Mouse (Mus musculus) CD4-positive helper T cell, adult 2 months (primary cell): ENCODE data around the gene Zbtb8os.

Experiments used
- DNase-seq: peaks from one replicate; pipeline ENCODE4 v3.0.0-alpha.2; 2012; ENCODE audit warnings: low read depth, missing footprints, low spot score

The Zbtb8os gene

GRCm38 (mm10) chr4:129335216-129336074, at the start of gene Zbtb8os, which contains the start of gene Rbbp4:
Gene Zbtb8os (plus strand): TSS chr4:129335695.
Gene Rbbp4 (minus strand): TSS chr4:129335370.
- peak; percentile 100 for DNase-seq

DNA sequence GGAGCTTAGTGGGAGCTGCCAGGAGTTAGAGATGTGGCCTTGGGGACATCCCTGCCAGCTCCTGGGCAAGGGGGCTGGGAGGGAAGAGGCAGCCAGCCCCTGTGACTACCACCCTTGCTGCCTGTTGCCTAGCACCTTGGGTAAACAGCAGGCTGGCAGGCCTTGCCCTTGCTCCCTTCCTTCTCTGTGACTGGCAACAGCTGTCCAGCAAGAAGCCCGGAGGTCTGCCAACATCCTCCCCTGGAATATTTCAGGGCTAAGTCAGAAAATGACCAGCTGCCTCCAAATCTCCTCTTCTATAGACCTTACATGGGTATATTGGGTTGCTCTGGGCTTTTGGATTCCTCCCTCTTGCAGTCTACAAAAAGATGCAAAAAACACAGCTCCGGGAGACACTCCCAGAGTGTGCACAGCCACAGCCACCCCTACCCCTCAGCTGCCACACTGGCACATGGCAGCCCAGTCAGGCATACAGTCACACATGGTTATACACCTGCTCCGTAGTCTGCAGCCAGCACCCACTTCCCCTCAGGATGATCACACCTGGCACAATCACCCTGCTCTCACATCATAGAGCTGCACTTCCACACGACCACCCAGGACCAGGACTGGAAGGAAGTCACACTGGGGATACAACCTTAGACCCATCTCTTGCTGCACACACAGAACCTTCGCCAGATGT, 49.4 kb upstream of the Zbtb8os start:
- DNase-seq: no peak

DNA sequence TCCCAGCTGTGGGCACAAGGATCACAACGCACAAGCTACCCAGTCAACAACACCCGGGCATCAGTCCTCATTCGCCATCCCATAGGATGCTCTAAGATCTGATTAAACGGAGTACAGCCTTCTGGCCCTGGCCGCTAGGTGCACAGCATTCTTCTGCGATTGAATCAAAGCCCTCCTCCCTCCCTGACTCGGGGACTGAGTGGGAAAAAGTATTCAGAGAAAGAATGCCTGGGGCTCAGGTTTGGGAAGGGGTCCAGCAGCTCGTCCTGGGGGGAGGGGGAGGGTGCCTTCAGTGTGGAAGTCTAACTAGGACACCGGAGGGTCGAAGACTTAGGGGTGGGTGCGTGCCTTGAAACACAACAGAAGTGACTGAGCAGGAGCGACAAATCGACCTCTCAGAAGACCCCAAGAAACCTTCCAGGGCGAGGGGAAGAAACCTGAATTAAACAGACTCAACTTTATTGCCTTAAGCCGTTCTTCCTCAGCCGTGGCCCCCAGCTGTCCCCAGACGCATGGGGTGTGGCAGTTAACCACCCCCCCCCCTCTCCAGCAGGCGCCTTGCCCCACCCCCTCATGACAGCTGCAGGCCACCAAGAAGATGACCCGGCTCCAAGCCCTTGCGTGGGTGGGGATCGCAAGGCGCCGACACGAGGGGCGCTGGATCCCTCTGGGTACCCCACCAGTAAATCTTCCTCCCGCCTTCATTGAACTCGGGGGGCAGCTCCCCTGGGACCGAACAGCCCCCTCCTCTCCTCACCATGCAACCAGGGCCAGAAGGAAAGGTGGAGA, 48.6 kb upstream of the Zbtb8os start:
- no peak for DNase-seq

- DNase-seq: no peak
Observed at GRCm38 (mm10) chr4:129287472-129287981, 48.0 kb upstream of the Zbtb8os start, which contains the start of gene Sync. Gene Sync (plus strand): TSS chr4:129287617.

DNA sequence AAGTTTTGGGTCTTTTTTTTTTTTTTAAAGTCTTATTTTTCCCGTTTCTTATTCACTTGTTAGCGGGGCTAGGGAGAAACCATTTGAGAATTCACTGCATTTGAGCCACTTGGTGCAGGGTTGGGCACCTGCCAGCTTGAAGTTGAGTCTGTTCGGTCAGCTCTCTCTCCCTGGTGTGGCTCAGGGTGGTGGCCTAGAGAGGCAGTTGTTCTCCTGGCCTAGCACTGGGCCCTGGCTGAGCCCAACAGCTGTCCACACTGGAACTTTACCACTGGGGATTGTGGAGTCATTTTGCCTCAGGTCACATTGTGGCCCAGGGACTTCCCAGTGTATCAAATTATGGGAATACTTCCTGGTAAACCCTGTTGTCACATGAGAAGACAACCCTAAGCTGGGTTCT, 47.4 kb upstream of the Zbtb8os start:
- no peak for DNase-seq

GRCm38 (mm10) chr4:129289671-129290070, 45.8 kb upstream of the Zbtb8os start:
- no peak for DNase-seq

- DNase-seq: no peak
Observed at GRCm38 (mm10) chr4:129292831-129293230, 42.7 kb upstream of the Zbtb8os start.

GRCm38 (mm10) chr4:129293702-129294101, 41.8 kb upstream of the Zbtb8os start:
- DNase-seq: no peak

DNA sequence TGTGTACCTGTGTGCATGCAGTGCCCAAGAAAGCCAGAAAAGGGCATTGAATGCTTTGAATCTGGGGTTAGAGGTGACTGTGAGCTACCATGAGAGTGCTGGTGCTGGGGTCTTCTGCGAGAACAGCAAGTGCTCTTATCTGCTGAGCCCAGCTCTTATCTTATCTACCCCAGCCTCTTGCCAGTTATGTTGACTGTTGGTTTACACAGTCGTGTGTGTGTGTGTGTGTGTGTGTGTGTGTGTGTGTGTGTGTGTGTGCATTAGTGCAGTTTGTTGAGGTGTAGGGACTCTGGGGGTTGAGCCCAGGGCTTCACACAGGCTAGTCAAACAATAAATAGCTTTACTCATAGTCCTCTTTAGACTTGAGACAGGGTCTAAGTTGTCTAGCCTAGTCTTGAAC, 40.3 kb upstream of the Zbtb8os start:
- no peak for DNase-seq

- no peak for DNase-seq
Observed at GRCm38 (mm10) chr4:129296066-129296465, 39.4 kb upstream of the Zbtb8os start.

DNA sequence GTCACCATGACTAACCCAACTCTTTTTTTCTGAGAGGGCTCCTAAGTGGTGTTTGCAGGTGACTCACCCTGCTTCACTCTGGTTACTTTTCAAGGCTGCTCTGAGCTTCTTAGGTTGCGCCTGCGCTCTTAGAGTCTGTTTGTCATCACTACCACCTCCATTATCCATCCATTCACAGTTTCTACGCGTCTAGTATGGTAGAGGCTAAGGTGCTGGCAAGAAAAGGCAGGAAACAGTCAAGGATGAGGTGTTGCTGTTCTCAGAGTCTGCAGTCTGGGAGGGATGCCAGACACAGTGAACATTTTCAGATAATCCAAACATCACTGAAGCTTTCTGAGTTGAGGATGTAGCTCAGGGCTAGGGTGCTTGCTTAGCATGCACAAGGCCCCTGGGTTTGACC, 37.8 kb upstream of the Zbtb8os start:
- no peak for DNase-seq

DNA sequence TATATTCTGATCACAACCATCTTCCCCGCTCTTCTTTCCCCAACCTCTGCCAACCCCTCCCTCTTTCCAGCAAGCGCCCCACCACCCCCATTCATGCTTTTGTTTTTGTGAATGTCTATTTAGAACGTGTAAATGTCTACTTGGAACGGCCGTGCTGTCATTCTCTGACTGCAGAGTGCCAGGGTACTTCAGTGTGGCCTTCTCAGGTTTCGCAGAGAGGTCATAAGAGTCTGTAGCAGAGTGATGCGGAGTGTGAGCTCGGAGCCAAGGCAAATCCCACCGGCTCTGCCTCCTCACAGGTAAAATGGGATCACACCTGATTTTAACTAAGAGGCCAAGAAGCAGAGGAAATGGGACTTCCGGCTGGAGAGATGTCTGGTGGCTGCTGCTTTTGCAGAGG, 36.4 kb upstream of the Zbtb8os start:
- DNase-seq: no peak

DNA sequence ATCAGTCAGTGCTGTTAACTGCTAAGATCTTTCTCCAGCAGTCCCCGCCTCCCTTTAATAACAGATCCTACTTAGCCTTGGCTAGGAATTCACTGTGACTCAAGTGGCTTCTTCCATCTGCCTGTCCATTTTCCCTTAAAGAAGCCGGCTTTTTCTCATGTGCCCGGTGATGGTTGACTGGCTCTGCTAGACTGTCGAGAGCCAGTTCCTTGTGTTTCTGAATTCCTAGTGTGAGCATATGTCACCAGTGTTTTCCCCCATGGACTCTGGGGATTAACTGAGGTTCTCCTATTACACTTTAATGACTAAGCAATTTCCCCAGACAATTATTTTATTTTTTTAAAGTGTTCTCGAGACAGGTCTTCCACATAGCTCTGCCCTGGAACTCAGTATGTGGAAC, 32.1 kb upstream of the Zbtb8os start:
- no peak for DNase-seq

DNA sequence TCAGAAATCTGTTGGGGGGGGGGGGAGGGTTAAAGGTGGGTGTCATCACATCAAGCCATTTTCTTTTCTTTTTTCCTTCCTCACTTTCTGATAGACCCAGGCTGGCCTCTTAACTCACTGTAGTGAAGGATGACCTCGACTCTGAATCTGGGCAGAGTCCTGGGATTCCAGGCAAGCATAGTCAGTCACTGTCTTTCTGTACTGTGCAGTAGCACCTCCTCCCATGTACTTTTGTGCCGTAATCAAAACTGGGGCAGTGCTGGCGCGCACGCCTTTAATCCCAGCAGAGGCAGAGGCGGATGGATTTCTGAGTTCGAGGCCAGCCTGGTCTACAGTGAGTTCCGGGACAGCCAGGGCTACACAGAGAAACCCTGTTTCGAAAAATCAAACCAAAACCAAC, 31.7 kb upstream of the Zbtb8os start:
- no peak for DNase-seq

GRCm38 (mm10) chr4:129304306-129304705, 31.2 kb upstream of the Zbtb8os start:
- no peak for DNase-seq

DNA sequence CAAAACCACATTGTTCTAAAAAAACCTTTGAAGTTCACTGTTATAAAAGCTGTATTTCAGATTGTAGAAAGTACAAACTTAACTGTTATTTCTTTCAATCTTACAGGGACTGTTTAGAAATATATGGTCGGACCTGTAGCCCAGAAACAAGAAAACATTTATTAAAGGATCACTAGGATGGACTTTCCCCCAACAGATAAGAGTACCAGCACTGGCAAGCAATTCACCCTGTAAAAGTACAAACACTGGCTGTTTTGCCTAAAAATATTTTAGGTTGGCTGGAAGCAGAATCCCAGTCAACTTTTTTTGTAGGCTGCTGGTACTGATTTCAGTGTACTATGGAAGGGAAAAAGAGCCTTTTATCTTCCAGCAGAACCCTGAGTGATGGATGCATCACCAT, 27.6 kb upstream of the Zbtb8os start:
- DNase-seq: no peak

DNA sequence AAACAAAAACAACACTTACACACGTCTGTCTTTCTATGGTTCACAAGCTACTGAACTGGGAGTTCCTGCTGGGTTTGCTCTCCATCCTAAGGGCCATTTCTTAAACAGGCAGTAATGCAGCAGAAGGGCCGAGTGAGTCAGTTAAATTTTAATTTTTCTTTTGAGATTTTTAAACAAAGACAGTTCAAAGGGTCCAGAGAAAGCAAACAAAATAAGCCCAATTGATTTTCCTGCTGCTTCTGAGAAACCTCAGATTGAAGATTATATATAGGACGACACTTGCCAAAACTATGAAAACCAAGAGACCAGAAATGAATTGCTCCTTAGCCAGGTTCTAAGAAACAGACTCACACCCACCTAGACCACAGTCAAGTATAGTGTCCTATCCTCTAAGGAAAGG, 21.6 kb upstream of the Zbtb8os start:
- no peak for DNase-seq

DNA sequence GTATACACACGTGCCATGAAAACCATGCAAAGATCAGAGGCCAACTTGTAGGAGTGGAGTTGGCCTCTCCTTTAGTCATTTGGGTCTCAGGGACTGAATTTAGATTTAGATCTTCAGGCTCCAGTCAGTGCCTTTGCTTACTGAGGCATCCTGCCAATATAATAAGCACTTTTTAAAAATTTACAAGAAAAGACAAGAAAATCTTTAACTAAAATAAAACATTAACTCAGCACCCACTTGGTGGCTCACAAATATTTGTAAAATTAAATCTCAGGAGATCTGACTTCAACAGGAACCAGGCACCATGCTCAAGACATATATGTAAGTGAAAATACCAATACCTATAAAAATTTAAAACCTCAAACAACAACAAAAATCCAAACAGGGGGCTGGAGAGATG, 14.6 kb upstream of the Zbtb8os start:
- DNase-seq: no peak

- no peak for DNase-seq
Observed at GRCm38 (mm10) chr4:129322042-129322441, 13.5 kb upstream of the Zbtb8os start.

DNA sequence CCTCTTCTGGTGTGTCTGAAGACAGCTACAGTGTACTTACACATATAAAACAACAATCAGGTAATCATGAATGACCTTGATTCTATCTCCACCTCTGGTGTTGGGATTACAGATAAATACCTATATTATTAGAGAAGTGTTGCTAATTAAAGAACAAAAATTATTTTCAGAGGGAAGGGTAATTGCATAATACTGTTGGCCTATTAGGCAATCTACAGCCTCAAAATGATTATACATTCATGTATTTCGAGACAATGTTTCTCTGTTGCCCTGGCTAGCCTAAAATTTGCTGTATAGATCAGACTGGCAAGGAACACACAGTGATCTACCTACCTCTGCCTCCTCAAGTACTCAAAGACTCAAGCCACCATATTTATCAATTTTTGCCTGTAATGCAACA, 12.0 kb upstream of the Zbtb8os start:
- no peak for DNase-seq

- DNase-seq: no peak
Observed at GRCm38 (mm10) chr4:129324756-129325155, 10.7 kb upstream of the Zbtb8os start.

- no peak for DNase-seq
Observed at GRCm38 (mm10) chr4:129326191-129326590, 9.3 kb upstream of the Zbtb8os start.
